Mouse (Mus musculus): ENCODE data around the gene Clec4a3.
"Not testable (repeated sequence)": the region's sequence is repeated elsewhere in the genome, so short reads cannot be mapped to it uniquely, and the experiment has no call there.

The Clec4a3 gene

DNA sequence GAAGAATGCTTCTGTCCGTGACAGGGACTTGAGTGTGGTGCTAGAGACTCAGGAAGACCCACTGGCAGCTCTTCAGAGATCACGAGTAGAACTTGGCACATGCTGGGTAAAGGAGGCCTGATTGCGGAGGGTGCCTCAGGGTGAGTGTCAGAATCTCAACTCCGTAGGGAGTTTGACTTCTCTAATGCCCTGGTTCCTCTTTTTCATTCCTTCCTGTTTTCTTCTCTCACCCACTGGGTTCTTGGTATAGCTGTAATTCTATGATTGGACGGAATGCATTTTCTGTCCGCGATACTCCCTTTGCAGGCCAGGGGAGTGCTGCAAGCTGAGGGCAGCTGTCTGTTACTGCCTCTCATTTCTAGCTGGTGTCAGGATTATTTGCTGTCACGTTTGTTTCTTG is at the start of gene Clec4a3:
Gene Clec4a3, plus strand, starts transcription at position 115 of the 400 bp plus-strand sequence.
- DNase-seq (ENCODE audit: low spot score in 2 of 2): peak in 1 of 2 experiments; percentile 45

DNA sequence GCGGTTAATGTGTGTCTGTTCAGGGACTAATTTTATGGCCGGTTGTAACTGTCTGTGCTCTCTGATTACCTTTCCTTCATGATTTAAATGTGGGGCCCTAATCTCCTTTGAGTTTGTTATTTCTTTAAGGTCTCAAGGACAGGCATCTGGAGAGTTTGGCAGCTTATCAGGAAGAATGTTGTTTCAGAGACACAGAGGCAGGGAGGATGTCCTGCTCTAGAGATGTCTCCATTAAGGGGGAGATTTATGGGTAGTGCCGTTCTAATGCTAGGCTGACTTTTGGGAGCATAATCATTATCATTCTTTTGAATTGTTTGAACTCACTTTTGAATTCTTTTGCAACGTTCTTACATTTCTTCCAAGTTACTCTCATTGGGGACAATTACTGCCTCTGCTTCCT is 32.4 kb upstream of the Clec4a3 start:
- DNase-seq (ENCODE audit: low spot score in 2 of 2): no peak

- DNase-seq (ENCODE audit: low spot score in 2 of 2): no peak
Observed at GRCm38 (mm10) chr6:122921451-122921850, 30.9 kb upstream of the Clec4a3 start, which contains the start of gene Clec4a1. Gene Clec4a1, plus strand, starts transcription at chr6:122921848.

DNA sequence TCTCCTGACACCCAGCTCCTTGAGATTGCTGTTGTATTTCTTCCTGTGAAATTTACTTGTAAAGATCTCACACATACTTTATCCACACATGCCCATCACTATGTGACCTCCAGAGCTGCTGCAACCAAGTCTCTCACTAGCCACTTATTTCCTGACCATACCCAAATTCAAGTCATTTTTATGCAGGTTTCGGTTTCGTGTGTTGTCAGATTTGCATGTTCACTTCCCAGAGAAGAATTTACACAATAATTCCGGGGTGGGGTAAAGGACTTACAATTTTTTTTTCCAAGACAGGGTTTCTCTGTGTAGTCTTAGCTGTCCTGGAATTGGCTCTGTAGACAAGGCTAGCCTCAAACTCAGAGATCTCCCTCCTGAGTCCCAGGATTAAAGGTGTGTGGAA is 17.5 kb upstream of the Clec4a3 start:
- DNase-seq (ENCODE audit: low spot score in 2 of 2): no peak

DNA sequence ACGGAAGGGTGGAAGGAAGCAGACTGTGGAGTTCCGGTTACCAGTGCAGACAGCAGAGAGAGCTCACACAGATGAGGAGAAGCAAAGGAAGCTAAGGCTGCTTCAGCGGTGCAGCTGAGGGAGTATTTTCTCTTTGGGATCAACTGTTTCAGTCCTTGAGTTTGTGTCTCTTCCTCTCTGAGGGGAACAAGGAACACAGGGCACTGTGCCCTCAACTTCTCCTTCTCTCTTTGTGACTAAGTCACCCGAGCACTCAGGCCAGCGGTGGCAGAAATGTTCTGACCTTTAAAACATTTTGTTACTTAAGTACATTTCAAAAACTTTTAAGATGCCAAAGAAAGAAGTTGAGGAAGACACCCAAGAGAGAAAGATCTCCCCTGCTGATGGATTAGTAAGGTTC is 12.7 kb upstream of the Clec4a3 start:
- DNase-seq (ENCODE audit: low spot score in 2 of 2): no peak

DNA sequence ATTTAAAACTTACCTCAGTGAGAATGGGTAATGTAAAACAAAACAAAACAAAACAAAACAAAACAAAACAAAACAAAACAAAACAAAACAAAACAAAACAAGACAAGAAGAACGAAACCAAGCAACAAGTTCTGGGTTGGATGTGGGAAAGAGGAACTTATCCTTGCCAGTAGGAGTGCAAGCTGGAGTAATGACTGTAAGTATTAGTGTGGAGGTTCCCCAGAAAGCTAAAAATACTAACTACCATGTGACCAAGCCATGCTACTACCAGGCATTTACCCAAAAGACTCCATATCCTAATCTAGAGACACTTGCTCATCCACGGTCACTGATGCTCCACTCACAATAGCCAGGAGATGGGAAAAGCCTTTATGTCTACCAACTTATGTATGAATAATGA is 5.6 kb upstream of the Clec4a3 start:
- no peak for DNase-seq (ENCODE audit: low spot score in 2 of 2)

GRCm38 (mm10) chr6:122964562-122964961 is 12.2 kb downstream of the Clec4a3 start:
- DNase-seq (ENCODE audit: low spot score in 2 of 2): no peak

DNA sequence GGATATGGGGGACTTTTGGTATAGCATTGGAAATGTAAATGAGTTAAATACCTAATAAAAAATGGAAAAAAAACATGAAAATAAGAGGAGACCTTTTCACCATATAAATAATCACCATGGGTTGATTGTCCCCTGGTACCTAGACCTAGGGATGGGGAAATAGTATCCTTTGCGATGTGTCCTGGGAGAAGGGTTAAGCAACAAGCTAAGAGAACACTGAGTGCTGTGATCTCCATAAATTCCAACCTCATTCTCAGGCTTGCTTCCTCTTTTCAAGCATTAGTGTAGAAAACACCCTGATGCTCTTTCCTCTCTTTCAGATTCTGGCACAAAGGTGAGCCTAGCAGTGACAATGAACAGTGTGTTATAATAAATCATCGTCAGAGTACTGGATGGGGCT is 16.7 kb downstream of the Clec4a3 start:
- DNase-seq (ENCODE audit: low spot score in 2 of 2): no peak

GRCm38 (mm10) chr6:122989876-122990437 is 37.6 kb downstream of the Clec4a3 start, which contains the start of gene Clec4a4:
Gene Clec4a4, plus strand, starts transcription at chr6:122990367.
- DNase-seq (ENCODE audit: low spot score in 2 of 2): peak in 1 of 2 experiments; percentile 8

GRCm38 (mm10) chr6:123004696-123005095 is 52.4 kb downstream of the Clec4a3 start:
- not testable (repeated sequence) for DNase-seq (ENCODE audit: low spot score in 2 of 2)

- no peak for DNase-seq (ENCODE audit: low spot score in 2 of 2)
Observed at GRCm38 (mm10) chr6:123005591-123005990, 53.3 kb downstream of the Clec4a3 start.

All from natural killer cell, adult 2 months (primary cell).